Mouse (Mus musculus) CH12.LX (cell line): ENCODE results near the gene Gm765. TPM values are rescaled to one million over a fixed set of nuclear protein-coding genes. Genes with fewer than 3 reads are reported as not detected.

ENCODE experiments used
- DNase-seq: peaks from one replicate; pipeline ENCODE4 v3.0.0-alpha.2; 2013; ENCODE audit errors: extremely low read depth
- H3K27ac ChIP-seq: 2 replicates; pipeline ENCODE4 v1.5.1; 2012; ENCODE audit warnings: low read depth, mild to moderate bottlenecking, control low read depth, moderate library complexity; ENCODE audit not compliant: insufficient read depth
- H3K27me3 ChIP-seq: replicated peaks from 2 replicates; pipeline ENCODE3; 2012; ENCODE audit warnings: inconsistent platforms
- H3K36me3 ChIP-seq, 2 experiments: replicated peaks in 1 of 2; 2 replicates each; pipeline versions ENCODE3 to v1.6.1; 2012; ENCODE audit warnings: inconsistent platforms in 1 of 2, low read length in 1 of 2, mild to moderate bottlenecking in 1 of 2, mixed read lengths in 1 of 2, moderate library complexity in 1 of 2; ENCODE audit not compliant: control insufficient read depth in 1 of 2, insufficient read depth in 1 of 2
- H3K4me1 ChIP-seq, 2 experiments: 2 replicates each; pipeline ENCODE4 v1.6.1; 2012; ENCODE audit warnings: inconsistent platforms in 1 of 2, moderate library complexity in 1 of 2; ENCODE audit not compliant: insufficient read depth in 2 of 2, control insufficient read depth in 1 of 2
- H3K4me2 ChIP-seq: 2 replicates; pipeline ENCODE4 v1.6.1; 2012; ENCODE audit warnings: low read depth, mild to moderate bottlenecking, control low read depth; ENCODE audit not compliant: poor library complexity, insufficient read depth, severe bottlenecking
- H3K4me3 ChIP-seq, 3 experiments: fragments of 150-350 bp in 1 of 3; sonication (generic) in 1 of 3; replicated peaks in 1 of 3; 2 replicates each; pipeline versions ENCODE3 to v1.5.1; 2011 to 2012; ENCODE audit warnings: low read depth in 2 of 3, low read length in 2 of 3, mild to moderate bottlenecking in 2 of 3, moderate library complexity in 2 of 3, control low read depth in 1 of 3, improper control_type of control experiment in 1 of 3, inconsistent platforms in 1 of 3, mixed read lengths in 1 of 3; ENCODE audit not compliant: poor library complexity in 1 of 3
- H3K79me2 ChIP-seq: replicated peaks from 2 replicates; pipeline ENCODE4 v1.6.1; 2012; ENCODE audit warnings: mild to moderate bottlenecking, moderate library complexity; ENCODE audit not compliant: control insufficient read depth, poor library complexity, insufficient read depth, severe bottlenecking; ENCODE audit errors: extremely low read depth
- H3K9ac ChIP-seq: 2 replicates; pipeline ENCODE4 v1.6.1; 2012; ENCODE audit warnings: low read depth, mild to moderate bottlenecking, control low read depth, moderate library complexity; ENCODE audit not compliant: insufficient read depth
- H3K9me3 ChIP-seq: replicated peaks from 2 replicates; pipeline ENCODE3; 2012; ENCODE audit warnings: low read length, inconsistent platforms, mixed read lengths
- BHLHE40 ChIP-seq: IDR thresholded peaks from 2 replicates; pipeline ENCODE4 v1.6.1; 2011; ENCODE audit warnings: mild to moderate bottlenecking, low read depth, low read length, improper control_type of control experiment
- CHD1 ChIP-seq: IDR thresholded peaks from 2 replicates; pipeline ENCODE4 v1.6.1; 2012; ENCODE audit warnings: low read depth, low read length, improper control_type of control experiment, inconsistent platforms
- CTCF ChIP-seq, 2 experiments: IDR thresholded peaks in 1 of 2; conservative IDR thresholded peaks in 1 of 2; 2 replicates each; pipeline ENCODE4 v1.5.1; 2011 to 2012; ENCODE audit warnings: low read depth in 2 of 2, low read length in 2 of 2, improper control_type of control experiment in 1 of 2, inconsistent platforms in 1 of 2, mild to moderate bottlenecking in 1 of 2, moderate library complexity in 1 of 2
- EP300 ChIP-seq: IDR thresholded peaks from 2 replicates; pipeline ENCODE4 v1.6.1; 2011; ENCODE audit warnings: low read length, improper control_type of control experiment
- MAX ChIP-seq: IDR thresholded peaks from 2 replicates; pipeline ENCODE4 v1.6.1; 2011; ENCODE audit warnings: low read length, improper control_type of control experiment
- MXI1 ChIP-seq: IDR thresholded peaks from 2 replicates; pipeline ENCODE4 v1.6.1; 2011; ENCODE audit warnings: mild to moderate bottlenecking, low read depth, low read length, improper control_type of control experiment
- NELFE ChIP-seq: IDR thresholded peaks from 2 replicates; pipeline ENCODE4 v1.6.1; 2011; ENCODE audit warnings: low read depth, low read length, improper control_type of control experiment
- NRF1 ChIP-seq: IDR thresholded peaks from 2 replicates; pipeline ENCODE4 v1.6.1; 2014; ENCODE audit warnings: low read depth, mild to moderate bottlenecking, inconsistent platforms, low read length, improper control_type of control experiment, moderate library complexity
- POLR2A ChIP-seq: IDR thresholded peaks from 2 replicates; pipeline ENCODE4 v1.6.1; 2011; ENCODE audit warnings: low read depth, mild to moderate bottlenecking, improper control_type of control experiment, low read length
- RAD21 ChIP-seq: IDR thresholded peaks from 2 replicates; pipeline ENCODE4 v1.6.1; 2011; ENCODE audit warnings: low read depth, mild to moderate bottlenecking, low read length, improper control_type of control experiment, moderate library complexity
- RCOR1 ChIP-seq: conservative IDR thresholded peaks from 2 replicates; pipeline ENCODE4 v1.6.1; 2012; ENCODE audit warnings: low read depth, mild to moderate bottlenecking, inconsistent platforms, low read length, improper control_type of control experiment
- SMC3 ChIP-seq: IDR thresholded peaks from 2 replicates; pipeline ENCODE4 v1.6.1; 2011; ENCODE audit warnings: low read depth, low read length, improper control_type of control experiment
- TBP ChIP-seq: conservative IDR thresholded peaks from 2 replicates; pipeline ENCODE4 v1.6.1; 2011; ENCODE audit warnings: low read depth, low read length, improper control_type of control experiment
- TCF12 ChIP-seq: IDR thresholded peaks from 2 replicates; pipeline ENCODE4 v1.6.1; 2014; ENCODE audit warnings: low read depth, mild to moderate bottlenecking, inconsistent platforms, low read length, improper control_type of control experiment
- USF1 ChIP-seq: IDR thresholded peaks from 2 replicates; pipeline ENCODE4 v1.6.1; 2014; ENCODE audit warnings: low read depth, mild to moderate bottlenecking, inconsistent platforms, low read length, improper control_type of control experiment
- ZC3H11A ChIP-seq: IDR thresholded peaks from 2 replicates; pipeline ENCODE4 v1.6.1; 2012; ENCODE audit warnings: low read depth, mild to moderate bottlenecking, inconsistent platforms, low read length, improper control_type of control experiment
- ZKSCAN1 ChIP-seq: IDR thresholded peaks from 2 replicates; pipeline ENCODE4 v1.6.1; 2012; ENCODE audit warnings: low read depth, inconsistent platforms, low read length, improper control_type of control experiment, borderline replicate concordance
- ZNF384 ChIP-seq: IDR thresholded peaks from 2 replicates; pipeline ENCODE4 v1.6.1; 2012; ENCODE audit warnings: low read depth, low read length, improper control_type of control experiment, inconsistent platforms
- dilution Hi-C: fragments of 300-500 bp; cut with MboI; formaldehyde crosslinking; loops from 2 replicates; pipeline ENCODE4 v1.14.3; 2020; ENCODE audit warnings: low sequenced_read_pairs; ENCODE audit not compliant: extremely low pct_unique_long_range_greater_than_20kb, extremely low pct_ligation_motif_present
- in situ Hi-C: fragments of 300-500 bp; cut with MboI; formaldehyde crosslinking; loops from 3 replicates; pipeline ENCODE4 v1.14.3; 2019; ENCODE audit warnings: low sequenced_read_pairs, low pct_ligation_motif_present, low pct_unique_long_range_greater_than_20kb, mixed read lengths
- polyA plus RNA-seq: library from polyadenylated mRNA; unstranded; fragments of >175 nt; gene quantifications from 2 replicates; pipeline ENCODE4 v1.2.1, GENCODE M21; 2012; ENCODE audit warnings: low read depth; ENCODE audit not compliant: insufficient read length
- total RNA-seq, 2 experiments: library from RNA; depleted of rRNA; stranded (reverse); fragments of 300-350 nt in 1 of 2; fragments of >200 nt in 1 of 2; gene quantifications; 2 replicates each; pipeline ENCODE4 v1.2.3; 2012 to 2014

The Gm765 gene
- total and polyA plus RNA-seq, 3 experiments, result not detected

DNA sequence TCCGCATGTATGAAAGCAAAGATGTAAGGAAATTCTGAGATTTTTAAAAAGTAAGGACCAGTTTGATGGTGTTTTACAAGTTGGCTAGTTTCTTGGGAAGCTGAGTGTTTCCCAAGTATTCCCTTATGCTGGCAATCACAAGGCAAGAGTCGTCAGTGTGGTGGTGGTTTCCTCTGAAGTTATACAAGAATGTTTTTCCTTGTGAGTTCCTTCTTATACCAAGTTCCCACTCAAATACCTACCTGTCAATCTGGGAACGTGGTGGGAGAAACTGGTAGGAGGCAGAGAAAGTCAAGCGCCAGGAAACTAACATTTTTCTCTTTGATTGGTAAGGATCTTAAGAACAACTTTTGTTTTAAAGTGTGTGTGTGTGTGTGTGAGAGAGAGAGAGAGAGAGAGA lies 23.6 kb upstream of the Gm765 start:
- no peak for DNase-seq
- Histone ChIP-seq H3K27me3 (no peaks in the 10 kb centered on the region), H3K4me3 (no peak overlapping the region), H3K79me2 (no peaks in the 10 kb centered on the region), H3K36me3 (no peaks in the 10 kb centered on the region), H3K9ac (no peak overlapping the region), H3K4me2 (no peak overlapping the region), H3K4me1 (no peaks in the 10 kb centered on the region), H3K9me3 (no peaks in the 10 kb centered on the region), H3K27ac (no peak overlapping the region)
- no peak for TF ChIP-seq NELFE
- no peak for TF ChIP-seq NRF1
- no peak for TF ChIP-seq TBP
- no peak for TF ChIP-seq USF1
- no peak for TF ChIP-seq RAD21
- TF ChIP-seq TCF12, result no peak
- TF ChIP-seq MAX, result no peak
- TF ChIP-seq EP300, result no peak
- no peak for TF ChIP-seq SMC3
- no peak for TF ChIP-seq ZNF384
- TF ChIP-seq MXI1, result no peak
- TF ChIP-seq CHD1, result no peak
- TF ChIP-seq POLR2A, result no peak
- no peak for TF ChIP-seq ZKSCAN1
- no peak for TF ChIP-seq BHLHE40
- TF ChIP-seq ZC3H11A, result no peak
- TF ChIP-seq RCOR1, result no peak
- dilution Hi-C loops, result no loop called here
- in situ Hi-C loops, result no loop called here

DNA sequence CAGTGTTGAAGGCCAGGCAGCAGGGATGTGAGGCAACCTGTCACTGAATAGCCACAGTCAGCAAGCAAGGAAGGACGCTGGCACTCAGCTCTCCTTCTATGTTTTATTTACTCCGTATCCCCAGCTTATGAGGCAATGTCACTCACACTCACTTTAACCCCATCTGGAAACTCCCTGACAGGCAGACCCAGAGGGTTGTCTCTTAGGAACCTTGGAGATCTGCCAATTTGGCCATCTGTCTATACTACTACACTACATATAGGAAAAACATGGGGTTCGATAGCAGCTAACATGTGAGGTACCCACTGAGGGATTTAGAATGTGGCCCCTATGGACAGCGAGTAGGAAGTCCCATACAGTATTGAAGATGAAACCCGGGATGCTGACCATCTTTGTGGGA lies 12.7 kb upstream of the Gm765 start:
- H3K36me3 ChIP-seq, result no peaks in the 10 kb centered on the region
- in situ Hi-C loops, result no loop called here
- dilution Hi-C loops, result no loop called here
- no peak for TF ChIP-seq CTCF (conservative IDR thresholded peaks at IDR 0.05 in 1 of 2, IDR thresholded peaks at IDR 0.05 in 1 of 2; ENCODE audit: low read depth in 2 of 2, low read length in 2 of 2)
- no peak for TF ChIP-seq RAD21
- no peak for DNase-seq
- no peak overlapping the region for H3K9ac ChIP-seq
- no peak overlapping the region for H3K4me2 ChIP-seq
- no peaks in the 10 kb centered on the region for H3K79me2 ChIP-seq
- H3K4me3 ChIP-seq, result no peak overlapping the region
- H3K27ac ChIP-seq, result no peak overlapping the region
- no peaks in the 10 kb centered on the region for H3K9me3 ChIP-seq
- no peaks in the 10 kb centered on the region for H3K27me3 ChIP-seq
- H3K4me1 ChIP-seq, result no peaks in the 10 kb centered on the region
